Mouse (Mus musculus): ENCODE results near the gene Sema4g. TPM values are rescaled to one million over a fixed set of nuclear protein-coding genes. Genes with fewer than 3 reads are reported as not detected.

Gene Sema4g
- total and polyA plus RNA-seq, 3 experiments = 6.3 to 9.4 (median 7.7) TPM

DNA sequence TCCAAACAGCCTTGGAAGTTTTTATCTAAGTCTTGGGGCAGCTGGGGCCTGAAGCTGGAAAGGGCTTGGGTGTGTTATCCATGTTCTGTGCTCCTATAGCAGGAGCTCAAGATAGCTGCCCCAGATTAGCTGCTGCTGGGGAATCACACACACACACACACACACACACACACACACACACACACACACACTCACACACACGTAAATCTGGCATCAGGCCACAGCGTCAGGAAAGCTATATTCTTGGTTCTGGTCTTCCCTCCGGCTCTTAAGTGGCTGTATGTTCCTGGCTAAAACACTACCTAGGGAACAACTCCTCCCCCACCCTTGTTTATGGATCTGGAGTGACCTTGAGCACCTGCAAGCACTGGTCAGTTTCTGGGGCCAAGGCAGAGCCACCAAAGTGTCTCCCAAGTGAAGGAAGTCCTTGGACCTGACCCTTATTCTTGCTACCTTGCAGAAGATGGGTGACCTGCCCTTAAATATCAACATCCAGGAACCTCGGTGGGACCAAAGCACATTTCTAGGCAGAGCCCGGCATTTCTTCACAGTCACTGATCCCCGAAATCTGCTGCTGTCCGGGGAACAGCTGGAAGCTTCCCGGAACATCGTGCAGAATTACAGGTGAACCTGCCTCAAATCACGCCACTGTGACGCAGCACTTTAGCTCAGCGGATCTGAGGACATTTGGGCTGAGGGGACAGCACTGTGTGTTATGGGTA, 59.9 kb downstream of the Sema4g start:
- DNase-seq = no peak

DNA sequence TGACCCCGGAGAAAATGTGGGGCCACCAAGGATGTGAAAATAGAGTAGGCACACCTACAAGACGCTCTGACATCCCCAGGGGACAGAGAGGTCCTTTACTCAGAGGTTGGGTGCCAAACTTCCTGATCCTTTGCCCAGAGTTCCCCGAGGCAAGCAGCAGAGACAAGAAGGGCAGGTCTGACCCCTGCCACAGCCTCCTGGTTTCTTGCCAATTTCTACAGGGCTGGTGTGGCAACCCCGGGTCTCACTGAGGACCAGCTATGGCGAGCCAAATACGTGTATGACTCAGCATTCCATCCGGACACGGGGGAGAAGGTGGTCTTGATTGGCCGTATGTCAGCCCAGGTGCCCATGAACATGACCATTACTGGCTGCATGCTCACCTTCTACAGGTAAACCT, 60.6 kb downstream of the Sema4g start:
- no peak for DNase-seq

Other genes starting within 250 kb of the Sema4g start
- gene Pax2, start 233.1 kb upstream of the Sema4g start, total RNA-seq (2021) = not detected
- not detected in 2 replicates for gene Pax2, start 233.1 kb upstream of the Sema4g start, polyA plus RNA-seq (2012; rRNA removed)
- 10 to 100 TPM; 19.6 to 21.4 TPM for gene Slf2, start 58.0 kb upstream of the Sema4g start, total RNA-seq (2021)
- gene Slf2, start 58.0 kb upstream of the Sema4g start, polyA plus RNA-seq (2012; rRNA removed) = 54.9 and 77.7 TPM in 2 replicates
- 10 to 100 TPM; 24.7 to 37.1 TPM for gene Twnk, start 16.6 kb downstream of the Sema4g start, total RNA-seq (2021)
- 7.5 and 9.6 TPM in 2 replicates for gene Twnk, start 16.6 kb downstream of the Sema4g start, polyA plus RNA-seq (2012; rRNA removed)
- 10 to 100 TPM; 45.2 to 55.1 TPM for gene Mrpl43, start 17.3 kb downstream of the Sema4g start, total RNA-seq (2021)
- gene Mrpl43, start 17.3 kb downstream of the Sema4g start, polyA plus RNA-seq (2012; rRNA removed) = 196 and 208 TPM in 2 replicates
- 100 to 1,000 TPM in 1 of 2 experiments, 10 to 100 TPM in 1; 52.8 to 111 TPM for gene Lzts2, start 25.3 kb downstream of the Sema4g start, total RNA-seq (2021)
- 313 and 342 TPM in 2 replicates for gene Lzts2, start 25.3 kb downstream of the Sema4g start, polyA plus RNA-seq (2012; rRNA removed)
- gene Pdzd7, start 56.6 kb downstream of the Sema4g start, total RNA-seq (2021) = under 1 TPM in 1 of 2 experiments, not detected in 1; 0.09 TPM
- 0.62 and 0.65 TPM in 2 replicates for gene Pdzd7, start 56.6 kb downstream of the Sema4g start, polyA plus RNA-seq (2012; rRNA removed)
- gene Sfxn3, start 58.4 kb downstream of the Sema4g start, total RNA-seq (2021) = 10 to 100 TPM; 51.2 to 89.3 TPM
- 45.9 and 65.5 TPM in 2 replicates for gene Sfxn3, start 58.4 kb downstream of the Sema4g start, polyA plus RNA-seq (2012; rRNA removed)
- 1 to 10 TPM; 2.2 to 6.0 TPM for gene Kazald1, start 86.1 kb downstream of the Sema4g start, total RNA-seq (2021)
- gene Kazald1, start 86.1 kb downstream of the Sema4g start, polyA plus RNA-seq (2012; rRNA removed) = 9.8 and 11.1 TPM in 2 replicates
- not detected for gene Tlx1, start 161.6 kb downstream of the Sema4g start, total RNA-seq (2021)
- not detected in 2 replicates for gene Tlx1, start 161.6 kb downstream of the Sema4g start, polyA plus RNA-seq (2012; rRNA removed)
- under 1 TPM in 1 of 2 experiments, not detected in 1; 0.17 TPM for gene Lbx1, start 246.7 kb downstream of the Sema4g start, total RNA-seq (2021)
- 0.21 TPM in 1 of 2 replicates, not detected in the other for gene Lbx1, start 246.7 kb downstream of the Sema4g start, polyA plus RNA-seq (2012; rRNA removed)